Mouse (Mus musculus) heart, embryonic 14.5 days (tissue): Measurements from ENCODE around the gene Hoxd1. TPM values are rescaled to one million over a fixed set of nuclear protein-coding genes. Genes with fewer than 3 reads are reported as not detected.
A peak's percentile ranks its signal among the peaks of the same experiment; 100 is the strongest.

Experiments
- ATAC-seq: fragments of 200-750 bp; cut with Nextera tagmentation; 2 replicates; pipeline ENCODE4 v1.8.0; 2017; ENCODE audit warnings: low read depth, moderate TSS enrichment; ENCODE audit not compliant: insufficient number of reproducible peaks, insufficient read depth, low FRiP score
- H3K27ac ChIP-seq, 2 experiments: fragments of 200-500 bp in 1 of 2; fragments of 300-500 bp in 1 of 2; sonication (generic) in 1 of 2; replicated peaks in 1 of 2; 2 replicates each; pipeline ENCODE4 v1.5.1; 2012 to 2014; ENCODE audit warnings: low read depth in 2 of 2, low read length in 2 of 2, control low read depth in 1 of 2, mild to moderate bottlenecking in 1 of 2, mixed read lengths in 1 of 2; ENCODE audit not compliant: control insufficient read depth in 1 of 2, insufficient read depth in 1 of 2
- H3K27me3 ChIP-seq: fragments of 300-500 bp; sonication (generic); 2 replicates; pipeline ENCODE4 v1.6.1; 2014; ENCODE audit warnings: mild to moderate bottlenecking, low read length, control low read depth; ENCODE audit not compliant: control insufficient read depth, insufficient read depth
- H3K36me3 ChIP-seq: fragments of 300-500 bp; sonication (generic); 2 replicates; pipeline ENCODE4 v1.6.1; 2014; ENCODE audit warnings: mild to moderate bottlenecking, control low read depth, low read length, mixed read lengths; ENCODE audit not compliant: control insufficient read depth, insufficient read depth
- H3K4me1 ChIP-seq, 2 experiments: fragments of 200-500 bp in 1 of 2; fragments of 300-500 bp in 1 of 2; sonication (generic) in 1 of 2; 2 replicates each; pipeline ENCODE4 v1.6.1; 2012 to 2014; ENCODE audit warnings: low read length in 2 of 2, control low read depth in 1 of 2, mixed read lengths in 1 of 2; ENCODE audit not compliant: control insufficient read depth in 2 of 2, insufficient read depth in 2 of 2
- H3K4me2 ChIP-seq: fragments of 300-500 bp; sonication (generic); 2 replicates; pipeline ENCODE4 v1.6.1; 2014; ENCODE audit warnings: mild to moderate bottlenecking, low read length
- H3K4me3 ChIP-seq, 2 experiments: fragments of 200-500 bp in 1 of 2; fragments of 300-500 bp in 1 of 2; sonication (generic) in 1 of 2; 2 replicates each; pipeline ENCODE4 v1.5.1; 2012 to 2014; ENCODE audit warnings: low read length in 2 of 2, mild to moderate bottlenecking in 2 of 2, control low read depth in 1 of 2, low read depth in 1 of 2, moderate library complexity in 1 of 2; ENCODE audit not compliant: control insufficient read depth in 1 of 2, insufficient read depth in 1 of 2
- H3K9ac ChIP-seq: fragments of 300-500 bp; sonication (generic); 2 replicates; pipeline ENCODE4 v1.6.1; 2014; ENCODE audit warnings: mild to moderate bottlenecking, low read length
- H3K9me3 ChIP-seq: fragments of 300-500 bp; sonication (generic); 2 replicates; pipeline ENCODE4 v1.6.1; 2016; ENCODE audit warnings: low read length, control low read depth; ENCODE audit not compliant: control insufficient read depth
- WGBS: fragments of 180-500 bp; shearing (Covaris S2); extraction: QIAGEN DNeasy Blood & Tissue Kit; methylation state at CpG from one replicate; pipeline ENCODE4 v1.1.7; 2014; 5-methylcytosine and 5-hydroxymethylcytosine counted together
- microRNA counts: library from miRNA; unstranded; fragments of <30 nt; microRNA quantifications from one replicate; lab custom pipeline; 2016
- microRNA-seq: library from miRNA; unstranded; fragments of <30 nt; microRNA quantifications from one replicate; pipeline ENCODE4, GENCODE M21; 2016
- polyA plus RNA-seq: library from polyadenylated mRNA; unstranded; fragments of >200 nt; fragmentation: Nextera tagmentation; extraction: Ambion mirVana; gene quantifications from 2 replicates; pipeline ENCODE4 v1.2.1, GENCODE M21; 2014

Gene Hoxd1
- polyA plus RNA-seq, 1 experiment from 2014 or later, result not detected

- H3K36me3 ChIP-seq, result no peaks in the 10 kb centered on the region
- no peaks in the 10 kb centered on the region for H3K9me3 ChIP-seq
- 0 out of 2 replicates have a peak, but pooled peaks cover 4% of the 10 kb centered on the region for H3K27me3 ChIP-seq
- H3K9ac ChIP-seq, result no peak overlapping the region
- H3K27ac ChIP-seq, result no peak overlapping the region
- H3K4me2 ChIP-seq, result no peak overlapping the region
- ATAC-seq, result no peak
- no peak overlapping the region for H3K4me3 ChIP-seq
- no peaks in the 10 kb centered on the region for H3K4me1 ChIP-seq
- 70% methylated on average over 2 of the region's 2 CpGs for WGBS
Observed at GRCm38 (mm10) chr2:74774359-74774758, 11.6 kb downstream of the Hoxd1 start.

- no peak for ATAC-seq
- 67% methylated on average over 13 of the region's 13 CpGs for WGBS
- H3K36me3 ChIP-seq, result no peaks in the 10 kb centered on the region
- H3K4me2 ChIP-seq, result no peak overlapping the region
- H3K9ac ChIP-seq, result no peak overlapping the region
- no peak overlapping the region for H3K4me3 ChIP-seq
- H3K4me1 ChIP-seq, result no peaks in the 10 kb centered on the region
- no peaks in the 10 kb centered on the region for H3K27me3 ChIP-seq
- H3K27ac ChIP-seq, result no peak overlapping the region
- H3K9me3 ChIP-seq, result no peaks in the 10 kb centered on the region
Observed at GRCm38 (mm10) chr2:74777536-74778275, 14.9 kb downstream of the Hoxd1 start.

- ATAC-seq, result no peak
- WGBS, result 66% methylated on average over 5 of the region's 5 CpGs
Observed at GRCm38 (mm10) chr2:74781386-74781785, 18.6 kb downstream of the Hoxd1 start.

GRCm38 (mm10) chr2:74795531-74795930 is 32.8 kb downstream of the Hoxd1 start:
- H3K9ac ChIP-seq, result no peak overlapping the region
- no peaks in the 10 kb centered on the region for H3K9me3 ChIP-seq
- no peaks in the 10 kb centered on the region for H3K27me3 ChIP-seq
- H3K4me2 ChIP-seq, result no peak overlapping the region
- no peaks in the 10 kb centered on the region for H3K4me1 ChIP-seq
- no peak for ATAC-seq
- no peak overlapping the region for H3K4me3 ChIP-seq
- no peak overlapping the region for H3K27ac ChIP-seq
- no peaks in the 10 kb centered on the region for H3K36me3 ChIP-seq
- 32% methylated on average over 7 of the region's 7 CpGs for WGBS

More at GRCm38 (mm10) chr2:74781386-74781785, 18.6 kb downstream of the Hoxd1 start:
- Histone ChIP-seq H3K27me3 (no peaks in the 10 kb centered on the region), H3K36me3 (no peaks in the 10 kb centered on the region), H3K4me2 (no peak overlapping the region), H3K4me1 (no peaks in the 10 kb centered on the region), H3K27ac (no peak overlapping the region), H3K9me3 (no peaks in the 10 kb centered on the region), H3K9ac (no peak overlapping the region), H3K4me3 (no peak overlapping the region)

- Histone ChIP-seq H3K9ac (no peak overlapping the region), H3K9me3 (no peaks in the 10 kb centered on the region), H3K36me3 (no peaks in the 10 kb centered on the region), H3K27me3 (no peaks in the 10 kb centered on the region), H3K27ac (no peak overlapping the region), H3K4me3 (no peak overlapping the region), H3K4me1 (no peaks in the 10 kb centered on the region), H3K4me2 (no peak overlapping the region)
- ATAC-seq, result no peak
- 68% methylated on average over 5 of the region's 5 CpGs for WGBS
Observed at GRCm38 (mm10) chr2:74808431-74808830, 45.7 kb downstream of the Hoxd1 start.

MicroRNA genes within 50 kb of the gene (microRNA counts, 519-probe panel; counts per million panel counts)
- microRNA mmu-miR-10b (lab: Ali Mortazavi, UCI), result 322 counts per million, percentile 70 among the panel's probes with 10 or more counts

Small RNA genes within 50 kb of the gene (microRNA-seq; reads per million reads assigned to microRNA genes)
- gene Mir10b, result 1,167 reads per million, percentile 79 among the genes with 10 or more reads in this experiment

Other genes starting within 250 kb of the Hoxd1 start
- 18.7 and 20.1 TPM in 2 replicates for gene Lnpk, start 183.5 kb upstream of the Hoxd1 start, polyA plus RNA-seq
- gene Evx2, start 103.4 kb upstream of the Hoxd1 start, polyA plus RNA-seq, result not detected in 2 replicates
- not detected in 2 replicates for gene Hoxd13, start 94.7 kb upstream of the Hoxd1 start, polyA plus RNA-seq
- gene Hoxd12, start 88.0 kb upstream of the Hoxd1 start, polyA plus RNA-seq, result not detected in 2 replicates
- gene Hoxd11, start 83.4 kb upstream of the Hoxd1 start, polyA plus RNA-seq, result not detected in 2 replicates
- gene Hoxd10, start 71.1 kb upstream of the Hoxd1 start, polyA plus RNA-seq, result not detected in 2 replicates
- 0.22 TPM in 1 of 2 replicates, not detected in the other for gene Hoxd9, start 65.3 kb upstream of the Hoxd1 start, polyA plus RNA-seq
- 0.36 and 0.61 TPM in 2 replicates for gene Hoxd8, start 58.4 kb upstream of the Hoxd1 start, polyA plus RNA-seq
- 0.23 TPM in 1 of 2 replicates, not detected in the other for gene Hoxd3, start 51.1 kb upstream of the Hoxd1 start, polyA plus RNA-seq
- 0.34 TPM in 1 of 2 replicates, not detected in the other for gene Hoxd4, start 51.1 kb upstream of the Hoxd1 start, polyA plus RNA-seq
- 0.05 TPM in 1 of 2 replicates, not detected in the other for gene Gm28230, start 36.3 kb upstream of the Hoxd1 start, polyA plus RNA-seq
- gene Mtx2, start 62.8 kb downstream of the Hoxd1 start, polyA plus RNA-seq, result 187 and 191 TPM in 2 replicates